Mouse (Mus musculus): ENCODE measurements around the gene Tmem221. TPM values are rescaled to one million over a fixed set of nuclear protein-coding genes. Genes with fewer than 3 reads are reported as not detected.

The Tmem221 gene
- total RNA-seq (2021), result not detected

DNA sequence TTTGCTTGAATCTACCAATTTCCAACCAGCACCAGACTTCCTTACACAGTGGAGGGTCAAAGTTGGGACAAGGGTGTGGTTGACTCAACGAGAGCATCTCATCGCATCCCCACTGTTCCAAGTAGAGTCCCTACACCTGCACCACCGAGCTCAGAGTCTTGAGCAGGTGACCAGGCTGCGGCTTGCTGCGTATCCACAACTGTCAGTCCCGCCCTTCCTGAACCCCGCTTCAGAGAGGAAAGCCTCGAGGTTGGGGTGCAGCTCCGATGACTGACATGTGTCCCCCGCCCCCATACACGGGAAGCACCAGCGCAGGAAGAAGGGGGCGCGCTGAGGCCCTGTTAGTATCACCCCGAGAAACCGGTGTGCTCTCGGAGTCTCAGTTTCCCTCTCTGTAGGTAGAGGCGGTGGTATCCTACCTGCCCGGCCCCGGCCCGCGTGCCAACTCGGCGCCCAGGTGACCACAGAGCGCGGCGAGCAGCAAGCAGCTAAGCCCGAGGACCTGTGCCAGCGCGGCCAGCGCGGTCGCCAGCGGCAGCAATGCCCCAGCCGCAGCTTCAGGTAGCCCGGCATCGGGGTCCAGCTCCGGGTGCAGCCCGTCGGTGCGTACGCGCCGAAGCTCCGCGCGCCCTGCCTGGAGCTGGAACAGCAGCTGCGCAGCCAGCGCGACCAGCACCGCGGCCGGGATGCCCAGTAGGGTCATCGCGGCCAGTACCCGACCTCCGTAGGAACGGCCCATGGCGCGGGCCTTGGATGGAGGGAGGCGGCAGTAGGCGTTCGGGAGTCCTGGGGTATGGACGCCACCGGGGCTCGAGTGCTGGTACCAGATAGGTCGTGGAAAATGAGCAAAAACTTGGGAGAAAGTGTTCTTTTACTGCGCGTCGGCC, at the start of gene Tmem221:
Gene Tmem221 (minus strand): TSS at position 801 of the 887 bp plus-strand sequence.
- no peak for DNase-seq (ENCODE audit: extremely low spot score in 1 of 2, low spot score in 1 of 2)

DNA sequence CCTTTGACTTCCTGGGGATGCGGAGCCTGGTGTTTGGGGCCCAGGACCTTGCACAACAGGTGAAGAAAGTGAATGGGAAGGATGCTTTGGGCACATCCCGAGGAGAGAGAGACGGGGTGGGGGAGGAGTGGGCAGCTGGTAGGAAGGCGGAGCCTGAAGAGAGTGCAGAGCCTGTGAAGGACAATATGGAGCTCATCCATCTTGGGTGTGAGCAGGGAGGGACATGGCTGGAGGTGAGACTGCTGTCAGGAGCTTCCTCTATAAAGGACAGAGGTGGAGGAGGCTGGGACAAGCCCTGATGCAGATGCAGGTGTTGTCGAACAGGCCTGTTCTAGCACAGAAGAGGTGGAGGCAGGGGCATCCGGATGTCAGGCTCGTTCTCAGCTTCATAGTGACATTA, 45.4 kb upstream of the Tmem221 start:
- DNase-seq (ENCODE audit: extremely low spot score in 1 of 2, low spot score in 1 of 2), result no peak

DNA sequence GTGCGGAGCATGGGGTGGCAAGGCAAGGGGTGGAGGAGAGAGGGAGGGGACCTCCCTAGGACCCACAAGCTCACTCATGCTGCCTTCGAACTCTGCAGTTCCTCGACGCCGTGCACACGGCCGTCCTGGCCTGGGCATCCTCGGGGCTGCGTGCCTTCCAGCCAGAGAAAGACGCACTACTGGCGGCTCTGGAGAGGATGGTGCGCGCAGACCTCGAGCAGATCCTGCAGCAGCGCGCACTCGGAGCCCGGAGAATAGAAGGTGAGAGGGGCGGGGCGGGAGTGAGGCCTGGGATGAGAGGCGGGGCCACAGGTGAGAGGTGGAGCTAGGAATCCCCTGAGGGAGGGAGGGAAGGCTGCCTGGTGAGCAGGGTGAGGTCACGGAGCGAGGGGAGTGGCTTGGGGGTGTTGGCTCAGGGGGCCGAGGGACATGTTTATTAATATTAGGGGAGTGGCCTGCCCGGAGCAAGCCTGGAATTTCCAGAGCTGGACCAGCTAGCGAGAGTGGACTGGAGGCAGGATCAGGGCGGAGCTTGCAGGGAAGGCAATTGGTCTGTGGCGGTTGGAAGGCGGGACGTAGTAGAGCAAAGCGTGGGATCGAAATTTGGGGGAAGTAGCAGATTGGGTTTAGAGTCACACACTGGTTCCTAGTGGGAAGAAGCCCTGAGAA, 44.1 kb upstream of the Tmem221 start:
- peak in 1 of 2 experiments; percentile 16 for DNase-seq (ENCODE audit: extremely low spot score in 1 of 2, low spot score in 1 of 2)

DNA sequence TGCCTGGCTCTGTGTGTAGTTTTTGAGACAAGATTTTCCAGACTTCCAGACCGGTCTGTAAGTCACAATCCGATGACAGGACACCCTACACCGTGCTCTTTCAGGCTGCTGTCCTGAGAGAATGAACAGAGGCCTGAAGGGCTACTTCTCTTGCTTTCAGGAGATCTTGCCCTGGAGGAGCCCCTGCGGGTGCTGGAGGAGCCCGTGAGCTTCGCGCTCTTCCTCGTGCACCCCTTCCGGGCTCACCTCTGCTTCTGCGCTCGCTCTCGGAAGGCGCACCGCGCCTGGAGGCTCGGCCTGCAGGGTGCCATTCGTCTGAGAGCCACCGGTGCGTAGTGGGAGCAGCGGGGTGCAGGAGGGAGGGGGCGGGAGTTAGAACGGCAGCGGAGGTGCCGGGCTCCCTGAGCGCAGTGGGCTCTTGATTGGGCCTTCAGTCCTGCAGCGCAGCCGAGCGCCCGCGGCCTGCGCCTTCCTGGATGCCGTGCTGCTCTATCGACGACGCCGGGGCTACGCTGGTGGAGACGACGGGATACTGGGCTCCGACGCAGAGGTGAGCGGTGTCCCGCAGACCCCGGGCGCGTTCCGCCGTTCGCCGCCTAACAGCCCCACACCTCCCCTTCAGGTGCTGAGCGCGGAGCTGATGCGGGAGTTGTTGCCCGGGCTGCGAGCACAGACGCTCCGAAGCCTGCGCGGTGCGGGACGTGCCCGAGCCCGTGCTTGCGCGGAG, 43.4 kb upstream of the Tmem221 start:
- no peak for DNase-seq (ENCODE audit: extremely low spot score in 1 of 2, low spot score in 1 of 2)

DNA sequence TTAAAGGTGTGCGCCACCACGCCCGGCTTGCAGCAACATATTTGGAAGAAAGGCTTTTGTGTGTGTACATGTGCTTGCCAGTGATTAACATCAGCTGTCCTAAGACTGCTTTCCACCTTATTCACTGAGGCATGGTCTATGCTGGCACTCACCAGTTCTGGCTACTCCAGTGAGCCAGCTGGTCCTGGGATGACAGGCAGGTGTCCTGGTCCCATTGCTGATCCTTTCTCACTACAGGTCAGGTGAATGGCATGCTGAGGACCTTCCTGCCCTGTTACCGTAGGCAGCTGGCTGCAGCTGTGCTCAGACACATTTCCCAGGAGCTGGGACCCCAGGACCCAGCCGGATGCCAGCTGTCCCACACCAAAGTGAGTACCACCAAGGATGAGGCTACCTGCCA, 40.2 kb upstream of the Tmem221 start:
- DNase-seq (ENCODE audit: extremely low spot score in 1 of 2, low spot score in 1 of 2), result no peak

DNA sequence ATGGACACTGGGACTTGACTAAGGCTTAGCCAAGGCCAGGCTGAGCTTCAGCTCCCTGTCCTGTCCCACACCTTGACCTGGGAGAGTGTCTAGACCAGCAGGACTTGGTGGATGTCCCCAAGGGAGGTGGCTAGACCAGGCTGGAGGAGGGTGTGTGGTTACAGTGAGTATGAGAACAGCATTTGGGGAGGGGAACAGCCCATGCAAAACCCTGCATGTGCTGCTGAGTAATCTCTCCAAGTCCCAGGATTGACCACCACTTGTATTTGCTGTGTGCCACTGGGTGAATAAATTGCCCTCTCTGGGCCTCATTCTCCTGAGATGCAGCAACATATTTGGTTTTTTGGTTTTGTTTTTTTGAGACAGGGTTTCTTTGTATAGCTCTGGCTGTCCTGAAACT, 39.7 kb upstream of the Tmem221 start:
- DNase-seq (ENCODE audit: extremely low spot score in 1 of 2, low spot score in 1 of 2), result no peak

DNA sequence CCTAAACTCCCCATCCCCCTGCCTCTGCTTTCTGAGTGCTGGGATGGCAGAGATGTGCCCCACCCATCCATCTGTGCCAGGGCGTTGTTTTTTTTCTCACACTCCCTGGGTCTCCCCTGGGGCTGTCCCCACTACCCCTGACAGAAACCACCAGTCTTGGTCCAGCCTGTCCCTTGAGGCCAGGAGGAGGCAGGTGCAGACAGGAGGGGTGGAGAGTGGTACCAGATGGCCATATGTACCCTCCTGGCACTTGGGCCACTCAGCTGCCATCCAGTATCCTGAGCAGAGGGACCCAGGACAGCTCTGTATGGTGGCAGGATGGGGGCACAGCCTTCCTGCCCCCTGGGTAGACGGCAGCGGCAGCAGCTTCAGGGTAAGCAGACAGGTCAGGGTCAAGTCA, 38.8 kb upstream of the Tmem221 start, which contains the start of gene Fam129c:
Gene Fam129c (plus strand): TSS at position 198 of the 400 bp plus-strand sequence.
- DNase-seq (ENCODE audit: extremely low spot score in 1 of 2, low spot score in 1 of 2), result no peak

DNA sequence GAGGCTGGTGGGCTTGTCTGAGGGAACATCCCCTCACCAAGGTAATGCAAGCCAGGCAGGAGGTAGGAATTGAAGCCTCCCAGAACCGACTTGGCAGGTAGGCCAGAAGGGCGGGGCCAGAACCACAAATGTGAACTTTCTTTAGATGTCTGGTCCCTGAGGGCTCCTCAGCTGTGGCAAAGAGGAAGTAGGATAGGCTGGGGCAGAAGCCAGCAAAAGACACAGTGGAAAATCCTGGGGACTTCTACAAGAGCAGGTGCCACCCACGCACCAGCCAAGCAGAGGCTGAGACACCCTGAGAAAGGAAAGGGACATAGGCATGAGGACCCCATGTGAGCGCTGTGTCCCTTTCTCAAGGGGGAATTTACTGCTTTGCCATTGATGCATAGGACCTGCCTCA, 38.1 kb upstream of the Tmem221 start:
- no peak for DNase-seq (ENCODE audit: extremely low spot score in 1 of 2, low spot score in 1 of 2)

DNA sequence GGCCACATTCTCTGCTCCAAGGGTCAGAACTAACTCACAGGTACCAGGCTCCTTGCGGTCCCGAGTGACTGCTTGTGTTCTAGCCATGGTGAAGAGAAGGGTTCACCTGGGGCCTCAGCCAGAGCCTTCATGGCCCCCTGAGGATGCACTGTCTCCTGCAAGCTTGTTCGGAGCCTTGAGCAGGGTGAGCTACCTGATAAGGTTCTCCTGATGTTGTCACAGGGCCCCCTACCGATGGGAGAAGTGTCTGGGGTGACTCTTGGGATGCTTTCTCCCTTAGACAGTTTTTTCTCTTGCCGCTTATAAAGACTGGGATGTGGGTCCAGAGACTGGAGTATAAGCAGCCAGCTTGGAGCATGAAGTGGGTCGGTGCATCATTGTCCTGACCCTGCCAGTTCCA, 37.7 kb upstream of the Tmem221 start:
- no peak for DNase-seq (ENCODE audit: extremely low spot score in 1 of 2, low spot score in 1 of 2)

DNA sequence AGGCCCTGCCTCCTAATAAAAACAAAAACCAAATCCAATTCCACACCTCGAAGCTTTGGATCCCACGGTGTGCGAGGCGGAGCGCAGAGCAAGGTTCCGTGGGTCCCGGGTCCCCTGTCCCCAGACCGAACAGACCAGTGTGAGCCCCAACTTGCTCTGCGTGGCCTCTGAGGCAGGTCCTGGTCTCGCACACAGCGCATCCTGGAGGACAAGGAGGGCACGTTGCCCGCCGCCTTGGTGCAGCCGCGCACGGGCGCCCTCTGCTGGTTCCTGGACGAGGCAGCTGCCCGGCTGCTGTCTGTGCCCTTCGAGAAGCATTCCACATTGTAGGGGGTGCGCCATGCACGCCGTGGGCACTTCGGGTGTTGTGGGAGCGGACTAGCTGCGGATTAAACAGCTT, 37.2 kb upstream of the Tmem221 start:
- DNase-seq (ENCODE audit: extremely low spot score in 1 of 2, low spot score in 1 of 2), result peak; percentile 89 to 96

DNA sequence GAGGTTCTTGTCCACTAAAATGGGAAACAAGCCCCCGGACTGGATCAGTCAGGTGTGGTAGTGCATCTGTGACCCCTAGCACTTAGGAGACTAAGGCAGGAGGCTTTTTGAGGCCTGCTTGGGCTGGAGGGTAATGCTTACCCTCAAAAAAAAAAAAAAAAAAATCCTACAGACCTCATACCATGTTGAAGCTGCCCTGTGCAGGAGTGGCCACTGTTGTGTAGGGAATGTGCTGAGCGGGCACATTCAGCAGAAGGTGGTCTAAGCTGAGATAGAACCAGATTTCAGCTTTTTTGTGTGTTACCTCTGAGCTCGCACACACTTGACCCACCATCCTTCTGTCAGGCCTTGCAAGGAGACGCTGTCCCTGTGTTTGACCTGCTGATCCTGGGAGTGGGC, 35.7 kb upstream of the Tmem221 start:
- no peak for DNase-seq (ENCODE audit: extremely low spot score in 1 of 2, low spot score in 1 of 2)

DNA sequence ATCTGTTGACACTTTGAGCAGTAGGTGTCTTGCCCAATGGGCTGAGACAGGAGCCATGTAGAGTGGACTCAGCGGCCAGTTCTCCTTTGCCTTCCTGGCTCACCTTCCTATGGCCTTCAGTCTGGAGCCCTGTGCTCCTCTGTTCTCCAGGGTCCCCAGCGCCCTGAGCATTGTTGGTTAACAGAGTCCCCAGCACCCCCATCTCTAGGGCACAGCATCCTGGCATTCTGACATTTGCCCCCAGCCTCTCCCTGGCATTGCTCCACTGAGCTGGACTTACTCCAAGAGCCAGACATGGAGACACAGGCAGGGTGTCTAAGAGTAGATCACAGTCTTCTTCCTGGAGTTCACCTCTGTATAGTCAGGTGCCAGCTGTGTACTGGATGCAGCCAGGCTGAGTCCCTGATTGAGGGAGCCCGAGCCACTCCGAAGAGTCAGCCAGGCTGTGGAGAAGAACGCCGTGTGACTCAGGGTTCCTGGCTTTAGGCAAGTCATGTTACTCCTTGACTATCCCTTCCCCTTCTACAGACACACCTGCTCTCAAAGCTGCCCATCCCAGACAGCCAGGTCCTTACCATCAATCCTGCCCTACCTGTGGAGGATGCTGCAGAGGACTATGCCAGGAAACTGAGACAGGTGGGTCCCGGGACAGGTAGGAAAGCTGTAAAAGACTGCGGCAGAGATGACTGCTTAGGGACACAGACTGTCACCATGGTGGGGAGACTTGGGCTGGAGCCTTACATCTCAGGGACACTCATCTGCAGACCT, 35.1 kb upstream of the Tmem221 start:
- DNase-seq (ENCODE audit: extremely low spot score in 1 of 2, low spot score in 1 of 2), result no peak

DNA sequence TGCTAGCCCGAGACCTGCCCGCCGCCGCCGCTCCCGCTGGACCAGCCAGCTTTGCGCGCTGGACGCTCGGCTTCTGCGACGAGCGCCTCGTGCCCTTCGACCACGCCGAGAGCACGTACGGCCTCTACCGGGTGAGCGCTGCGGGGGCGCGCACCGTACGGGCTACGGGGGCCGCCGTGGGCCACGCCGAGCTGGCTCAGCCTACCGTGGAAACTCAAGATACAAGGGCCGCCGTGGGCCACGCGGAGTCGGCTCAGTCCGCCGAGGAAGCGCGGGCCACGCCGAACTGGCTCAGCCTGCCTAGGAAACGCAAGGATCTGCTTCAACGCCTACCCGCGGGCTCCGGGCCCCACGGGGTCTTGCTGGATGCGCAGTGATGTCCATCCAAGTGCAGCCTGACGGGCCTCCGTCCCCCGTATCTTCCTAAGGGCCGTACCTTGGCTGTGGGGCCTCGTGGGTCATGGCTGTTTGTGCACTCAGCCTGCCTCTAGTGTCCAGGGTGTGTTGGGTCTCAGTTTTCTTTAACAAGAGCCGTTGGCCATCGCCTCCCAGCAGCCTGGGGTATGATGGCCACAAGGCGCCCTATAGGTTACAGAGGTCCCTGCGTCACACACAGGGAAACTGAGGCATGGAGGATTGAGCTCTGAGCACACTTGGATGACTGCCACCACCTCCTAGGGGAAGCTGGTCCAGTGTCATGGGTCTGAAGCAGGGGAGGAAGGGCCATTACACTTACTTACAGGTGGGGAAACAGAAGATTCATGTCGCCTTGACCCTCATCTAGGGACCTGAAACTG, 33.9 kb upstream of the Tmem221 start:
- peak; percentile 72 to 91 for DNase-seq (ENCODE audit: extremely low spot score in 1 of 2, low spot score in 1 of 2)

DNA sequence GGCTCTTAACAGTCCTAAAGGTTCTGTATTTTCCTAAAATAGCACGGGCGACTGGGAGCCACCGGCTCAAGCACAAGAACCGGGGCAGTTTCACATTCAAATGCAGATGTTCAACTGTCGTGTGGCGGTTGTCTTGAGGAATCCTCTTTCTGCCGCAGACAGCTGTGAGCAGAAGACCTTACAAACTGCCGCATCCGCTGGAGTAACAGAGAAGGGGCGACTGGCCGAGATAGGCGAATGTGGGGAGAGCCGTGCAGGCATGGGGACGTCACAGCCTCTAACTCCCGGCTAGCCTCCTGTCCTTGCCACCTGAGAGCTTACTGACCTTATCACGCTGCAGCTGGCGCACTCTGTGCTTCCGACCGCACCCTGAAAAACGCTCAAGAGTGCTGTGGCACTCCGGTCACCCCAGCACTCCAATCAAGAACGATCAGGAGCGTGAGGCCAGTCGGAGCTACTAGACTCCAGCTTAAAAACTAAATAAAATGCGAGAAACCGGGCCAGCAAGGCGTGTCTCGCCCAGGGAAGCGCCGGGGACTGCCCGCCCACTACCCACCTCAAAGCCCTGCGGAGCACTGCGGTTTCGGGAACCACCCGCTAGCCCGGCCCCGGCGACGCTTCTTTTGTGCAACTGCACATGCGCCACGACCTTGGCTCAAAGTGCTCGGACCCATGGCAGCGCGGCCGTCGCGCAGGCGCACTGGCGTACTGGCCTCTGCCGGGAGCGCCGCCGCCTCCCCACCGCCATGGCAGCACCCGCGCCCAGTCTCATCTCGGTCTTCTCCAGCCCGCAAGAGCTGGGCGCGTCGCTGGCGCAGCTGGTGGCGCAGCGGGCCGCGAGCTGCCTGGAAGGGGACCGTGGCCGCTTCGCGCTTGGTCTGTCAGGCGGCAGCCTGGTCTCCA, 33.1 kb upstream of the Tmem221 start, which contains the start of gene Pgls:
Gene Pgls (plus strand): TSS at position 706 of the 903 bp plus-strand sequence.
- peak; percentile 92 to 96 for DNase-seq (ENCODE audit: extremely low spot score in 1 of 2, low spot score in 1 of 2)

DNA sequence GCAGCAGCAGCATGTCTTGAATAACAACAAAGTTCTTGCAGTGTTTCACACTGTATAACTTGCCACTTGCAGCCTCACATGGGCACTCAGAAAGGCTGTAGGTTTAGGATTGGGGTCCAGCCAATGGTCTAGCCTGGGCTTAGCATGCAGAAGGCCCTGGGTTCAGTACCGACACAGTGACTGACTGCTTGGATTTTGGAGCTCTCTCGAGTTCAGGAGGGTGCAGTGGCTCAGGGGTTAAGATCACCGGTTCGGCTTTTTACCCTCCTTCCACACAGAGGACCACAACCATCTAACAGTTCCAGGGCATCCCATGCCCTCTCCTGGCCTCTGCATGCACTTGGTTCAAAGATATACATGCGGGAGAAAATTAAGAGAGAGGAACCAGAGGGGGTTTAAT, 32.3 kb upstream of the Tmem221 start:
- no peak for DNase-seq (ENCODE audit: extremely low spot score in 1 of 2, low spot score in 1 of 2)

DNA sequence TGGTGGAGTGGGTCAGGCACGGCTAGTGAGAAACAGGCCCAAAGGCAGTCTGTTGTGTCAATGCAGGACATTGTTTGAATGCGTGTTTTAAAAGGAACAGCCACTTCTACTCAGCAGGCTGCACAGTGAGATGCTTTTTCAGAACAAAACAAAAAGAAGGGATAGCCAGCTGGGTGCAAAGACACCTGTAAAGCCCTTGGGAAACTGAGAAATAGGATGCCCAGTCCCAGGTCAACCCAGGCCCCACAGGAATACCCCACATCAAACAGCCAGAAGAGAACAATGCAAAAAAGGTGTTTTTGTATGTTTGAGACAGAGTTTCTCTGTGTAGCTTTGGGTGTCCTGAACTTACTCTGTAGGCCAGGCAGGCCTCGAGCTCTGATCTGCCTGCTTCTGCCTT, 30.1 kb upstream of the Tmem221 start:
- DNase-seq (ENCODE audit: extremely low spot score in 1 of 2, low spot score in 1 of 2), result no peak

DNA sequence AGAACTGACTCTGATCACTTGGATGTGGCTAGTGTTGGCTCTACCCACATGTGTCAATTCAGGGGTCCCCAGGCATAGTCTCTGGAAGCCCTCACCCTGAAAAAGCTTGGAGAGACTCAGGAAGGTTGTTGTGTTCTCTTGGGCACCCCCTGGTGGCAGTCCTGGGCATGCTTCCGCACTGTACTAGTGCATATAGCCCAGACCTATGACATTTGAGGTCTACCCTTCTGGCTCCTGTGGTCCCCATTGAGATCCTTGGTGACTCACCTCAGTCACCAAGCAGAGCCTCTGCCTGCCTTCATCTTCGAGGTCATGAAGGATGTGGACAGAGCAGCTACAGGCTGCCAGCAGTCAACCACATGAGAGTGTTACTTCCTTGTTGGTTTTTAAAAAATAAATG, 28.2 kb upstream of the Tmem221 start:
- peak in 1 of 2 experiments; percentile 59 for DNase-seq (ENCODE audit: extremely low spot score in 1 of 2, low spot score in 1 of 2)

DNA sequence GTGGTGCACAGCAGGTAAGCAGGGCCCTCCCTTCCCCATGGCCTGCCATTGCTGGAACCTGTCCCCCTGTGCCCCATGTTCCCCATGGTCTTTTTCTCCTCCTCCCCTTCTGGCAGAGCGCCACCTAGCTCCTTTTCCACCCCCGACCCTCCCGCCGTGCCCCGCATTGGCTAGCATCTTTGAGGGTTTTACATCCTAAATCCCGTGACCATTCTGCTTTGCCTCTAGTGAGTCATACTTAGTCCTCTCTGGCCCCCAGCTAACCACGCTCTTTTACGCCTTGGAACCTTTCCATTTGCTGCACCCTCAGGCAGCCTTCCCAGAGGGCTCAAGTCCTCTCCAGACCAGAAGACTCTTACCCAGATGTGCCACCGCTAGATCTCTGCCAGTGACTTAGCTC, 21.5 kb upstream of the Tmem221 start:
- DNase-seq (ENCODE audit: extremely low spot score in 1 of 2, low spot score in 1 of 2), result no peak
